17 mouse cellular contexts compared by ENCODE assay signal in the genomic region with DNA sequence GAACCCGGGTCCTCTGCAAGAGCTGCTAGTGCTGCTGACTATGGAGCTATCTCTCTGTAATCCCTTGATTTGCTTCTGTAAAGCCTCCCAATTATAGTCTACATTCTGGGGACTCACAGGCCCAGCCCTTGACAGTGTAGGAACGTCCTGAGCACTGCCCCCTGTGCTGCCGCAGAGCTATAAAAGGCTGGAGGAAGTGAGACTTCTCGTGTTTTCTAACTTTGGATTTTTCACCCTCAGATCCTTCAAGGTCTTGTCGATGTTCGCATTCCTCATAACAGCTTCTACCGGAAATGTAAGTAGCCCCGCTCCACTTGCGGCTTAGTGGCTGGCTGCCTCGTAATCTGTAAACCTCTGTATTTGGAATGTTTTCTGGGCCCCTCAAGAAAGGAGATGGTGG. TPM values are rescaled to one million over a fixed set of nuclear protein-coding genes. Genes with fewer than 3 reads are reported as not detected.
"Had no signal": no experiment of that assay in that cellular context is flagged by ENCODE, and none has a peak within 500 bp of the region (broad histone marks: within the 10 kb centered on the region; RNA-seq: fewer than 3 reads in every experiment).

No protein-coding gene starts in this region.

- H3K4me2 ChIP-seq: limb, embryonic 15.5 days; liver, embryonic 12.5 days; lung, embryonic 15.5 days; midbrain, embryonic 12.5 days; neural tube, embryonic 13.5 days; stomach, embryonic 15.5 days had no signal

- H3K36me3 ChIP-seq: liver, embryonic 12.5 days; lung, embryonic 15.5 days had no signal

- H3K9ac ChIP-seq: limb, embryonic 15.5 days; liver, embryonic 12.5 days; lung, embryonic 15.5 days; midbrain, embryonic 12.5 days; neural tube, embryonic 13.5 days; stomach, embryonic 15.5 days had no signal

- H3K27ac ChIP-seq: limb, embryonic 15.5 days; liver, embryonic 12.5 days; lung, embryonic 15.5 days; macrophage; midbrain, embryonic 12.5 days; neural tube, embryonic 13.5 days; stomach, embryonic 15.5 days had no signal

- DNase-seq: kidney, adult 18-20 months; kidney, postnatal 14 days; layer of hippocampus, adult 9-11 months; layer of hippocampus, postnatal 36 days; lung, postnatal 14 days; right cerebral cortex, postnatal 14 days; thymus, postnatal 4 days had no signal

- H3K27me3 ChIP-seq: limb, embryonic 15.5 days; liver, embryonic 12.5 days; lung, embryonic 15.5 days; midbrain, embryonic 12.5 days; neural tube, embryonic 13.5 days; stomach, embryonic 15.5 days had no signal

- H3K4me1 ChIP-seq: limb, embryonic 15.5 days; liver, embryonic 12.5 days; lung, embryonic 15.5 days; stomach, embryonic 15.5 days had no signal

- ATAC-seq: liver, embryonic 12.5 days; midbrain, embryonic 16.5 days had no signal

- H3K9me3 ChIP-seq: limb, embryonic 15.5 days; liver, embryonic 12.5 days; lung, embryonic 15.5 days; midbrain, embryonic 12.5 days; neural tube, embryonic 13.5 days; stomach, embryonic 15.5 days had no signal

- H3K4me3 ChIP-seq: limb, embryonic 15.5 days; liver, embryonic 12.5 days; lung, embryonic 15.5 days; midbrain, embryonic 12.5 days; neural tube, embryonic 13.5 days; stomach, embryonic 15.5 days had no signal

RNA-seq across cellular contexts. Expression of a gene that starts 55.0 kb away (rescaled TPM):
- total RNA-seq: layer of hippocampus, postnatal 36 days; left cerebral cortex, postnatal 25 days; megakaryocyte-erythroid progenitor cell, adult 5-6 weeks had no signal
